Mouse (Mus musculus) embryonic fibroblast, embryonic 13.5 days (primary cell): ENCODE results near the gene Lamc2. TPM values are rescaled to one million over a fixed set of nuclear protein-coding genes. Genes with fewer than 3 reads are reported as not detected.
"Not testable (repeated sequence)": the region's sequence is repeated elsewhere in the genome, so short reads cannot be mapped to it uniquely, and the experiment has no call there.

Experiments used
- H3K27ac ChIP-seq: 2 replicates; pipeline ENCODE4 v1.5.1; 2012; ENCODE audit warnings: low read length, control low read depth, inconsistent platforms; ENCODE audit not compliant: insufficient read depth
- H3K4me1 ChIP-seq: 2 replicates; pipeline ENCODE4 v1.6.1; 2011; ENCODE audit warnings: low read length; ENCODE audit not compliant: control insufficient read depth, insufficient read depth
- H3K4me3 ChIP-seq: 2 replicates; pipeline ENCODE4 v1.5.1; 2011; ENCODE audit warnings: mild to moderate bottlenecking, control low read depth, low read length; ENCODE audit not compliant: insufficient read depth
- CTCF ChIP-seq: IDR thresholded peaks from 2 replicates; pipeline ENCODE4 v1.5.1; 2011; ENCODE audit warnings: mild to moderate bottlenecking, control low read depth, low read length, moderate library complexity, borderline replicate concordance; ENCODE audit not compliant: insufficient read depth
- POLR2A ChIP-seq: IDR thresholded peaks from 2 replicates; pipeline ENCODE4 v1.6.1; 2011; ENCODE audit warnings: low read depth, mild to moderate bottlenecking, control low read depth, low read length, moderate library complexity
- polyA plus RNA-seq: library from polyadenylated mRNA; stranded (reverse); fragments of >200 nt; gene quantifications from 2 replicates; pipeline ENCODE4 v1.2.4, GENCODE M21; 2011; ENCODE audit warnings: low read depth; ENCODE audit not compliant: missing spikeins, insufficient read length

The Lamc2 gene
- polyA plus RNA-seq, 1 experiment = 3.3 TPM

DNA sequence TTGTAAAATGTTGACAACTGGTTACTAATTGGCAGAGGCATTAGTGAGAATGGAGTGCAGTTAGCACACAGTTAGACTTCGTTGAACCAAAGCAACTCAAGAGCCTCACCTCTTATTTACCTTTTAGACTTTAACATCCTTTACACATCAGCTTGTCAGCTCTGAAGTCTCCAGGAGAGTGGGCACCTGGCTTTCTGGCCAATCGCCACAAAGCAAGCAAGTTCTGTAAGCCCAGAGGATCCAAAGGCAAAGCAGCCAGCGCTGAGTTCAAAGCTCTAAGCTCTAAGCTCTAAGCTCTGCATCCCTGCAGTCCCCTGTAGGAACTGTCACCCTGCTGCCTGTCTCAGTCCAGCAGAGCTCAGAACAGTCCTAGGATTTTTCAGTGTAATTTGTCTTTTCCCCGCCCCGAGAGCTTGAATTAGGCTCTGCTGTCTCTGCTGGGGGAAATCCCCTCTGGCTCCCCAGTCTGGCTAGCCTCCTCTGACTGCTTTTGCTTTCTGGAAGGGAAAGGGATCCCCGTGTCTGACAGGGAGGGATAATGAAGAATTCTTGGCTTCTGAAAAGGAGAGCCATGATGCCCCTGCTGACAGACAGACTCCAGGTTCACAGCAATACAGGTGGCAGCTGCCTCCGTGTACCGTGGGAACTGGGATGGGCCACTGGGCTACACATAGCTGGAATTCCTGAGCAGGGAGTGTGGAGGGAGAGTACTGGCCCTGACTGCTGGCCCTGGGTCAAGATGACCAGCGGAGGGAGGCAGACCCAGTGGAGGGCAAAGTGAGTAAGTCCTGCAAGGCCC, 94.6 kb downstream of the Lamc2 start:
- Histone ChIP-seq H3K4me3 (no peak overlapping the region), H3K27ac (peak overlapping the region; percentile 28), H3K4me1 (peaks cover 4% of the 10 kb centered on the region; the same call in 1 of the 2 replicates)
- TF ChIP-seq CTCF (no peak), POLR2A (no peak)

- H3K4me3 ChIP-seq = no peak overlapping the region
- peaks cover 4% of the 10 kb centered on the region; the same call in 1 of the 2 replicates for H3K4me1 ChIP-seq
- TF ChIP-seq CTCF (no peak), POLR2A (no peak)
- H3K27ac ChIP-seq = no peak overlapping the region
Measured at GRCm38 (mm10) chr1:153090807-153091206, 95.4 kb downstream of the Lamc2 start.

DNA sequence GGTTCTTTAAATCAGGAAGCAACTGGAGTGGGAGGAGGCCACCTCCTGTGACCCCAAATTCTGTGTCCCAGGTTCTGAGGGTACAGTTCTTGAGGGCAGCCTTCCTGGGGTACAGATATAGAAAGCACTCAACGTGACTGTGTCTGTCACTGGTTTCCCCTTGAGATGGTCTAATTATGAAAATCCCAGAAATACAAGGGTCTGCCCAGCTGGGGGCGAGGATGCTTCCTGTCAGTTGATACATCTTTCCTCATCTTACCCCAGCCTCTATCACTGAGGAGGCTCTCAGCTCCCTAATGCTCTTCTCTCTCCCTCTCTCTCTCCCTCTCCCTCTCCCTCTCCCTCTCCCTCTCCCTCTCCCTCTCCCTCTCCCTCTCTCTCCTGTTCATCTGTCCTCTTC, 96.2 kb downstream of the Lamc2 start:
- H3K4me3 ChIP-seq = no peak overlapping the region
- TF ChIP-seq CTCF (no peak), POLR2A (no peak)
- H3K27ac ChIP-seq = no peak overlapping the region
- peaks cover 4% of the 10 kb centered on the region; the same call in 1 of the 2 replicates for H3K4me1 ChIP-seq

DNA sequence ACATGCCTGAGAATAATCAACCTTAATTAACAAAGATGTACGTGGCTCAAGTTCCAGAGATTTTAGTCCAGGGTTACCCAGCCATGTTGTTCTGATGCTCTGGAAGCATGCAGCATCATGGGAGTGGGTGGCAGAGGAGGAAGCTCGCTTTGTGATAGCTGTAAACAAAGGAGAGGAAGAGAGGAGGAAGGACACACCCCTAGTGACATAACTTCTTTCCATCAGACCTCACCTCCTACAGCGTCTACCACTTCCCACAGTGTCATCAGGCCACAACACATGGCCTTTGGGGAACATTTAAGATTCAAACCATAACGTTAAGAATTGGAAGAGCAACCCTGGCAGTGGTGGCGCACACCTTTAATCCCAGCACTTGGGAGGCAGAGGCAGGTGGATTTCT, 98.5 kb downstream of the Lamc2 start:
- Histone ChIP-seq H3K27ac (no peak overlapping the region), H3K4me1 (peaks cover 4% of the 10 kb centered on the region; the same call in 1 of the 2 replicates), H3K4me3 (no peak overlapping the region)
- TF ChIP-seq POLR2A (no peak), CTCF (no peak)

- TF ChIP-seq CTCF (no peak), POLR2A (no peak)
- Histone ChIP-seq H3K27ac (no peak overlapping the region), H3K4me1 (no peaks in the 10 kb centered on the region), H3K4me3 (no peak overlapping the region)
Measured at GRCm38 (mm10) chr1:153085198-153085597, 101.0 kb downstream of the Lamc2 start.

DNA sequence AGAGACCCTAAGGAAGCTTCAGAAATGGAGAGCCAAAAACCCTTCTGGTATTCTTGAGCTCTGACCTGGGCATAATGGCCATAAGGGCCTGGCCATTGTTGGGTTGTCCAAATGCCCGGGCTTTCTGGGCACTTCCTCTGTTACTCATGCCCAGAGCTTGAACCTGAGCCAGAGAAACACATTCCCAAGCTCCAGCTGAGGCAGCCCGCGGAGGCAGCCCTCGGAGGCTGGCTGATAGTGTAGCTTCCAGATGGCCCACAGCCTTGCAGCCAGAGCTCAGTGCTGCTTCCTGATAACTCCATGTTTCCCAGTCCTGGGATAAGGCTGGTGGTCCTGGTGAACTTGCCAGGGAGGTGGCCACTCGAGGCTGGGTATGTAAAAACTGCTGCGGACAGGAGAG, 102.1 kb downstream of the Lamc2 start:
- Histone ChIP-seq H3K4me3 (no peak overlapping the region), H3K4me1 (no peaks in the 10 kb centered on the region), H3K27ac (no peak overlapping the region)
- TF ChIP-seq CTCF (no peak), POLR2A (no peak)

DNA sequence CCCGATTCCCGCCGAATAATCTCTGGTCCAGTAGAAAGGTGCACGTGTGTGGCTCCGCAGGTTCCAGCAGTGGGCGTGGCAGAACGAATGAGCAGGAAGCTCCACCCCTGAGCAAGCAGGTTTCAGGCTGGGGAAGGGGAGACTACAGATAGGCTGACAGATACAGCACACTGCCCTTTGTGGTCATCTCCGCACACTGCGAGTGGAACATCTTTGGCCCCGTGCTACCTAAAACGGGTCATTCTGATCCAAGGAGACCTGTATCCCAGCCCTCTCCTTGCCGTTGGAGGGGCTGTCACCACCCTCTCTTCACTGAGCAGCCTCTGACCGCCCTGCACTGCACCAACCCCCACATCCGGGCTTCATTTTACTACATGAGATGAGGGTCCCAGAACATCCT, 103.0 kb downstream of the Lamc2 start:
- H3K27ac ChIP-seq, H3K4me3 ChIP-seq, H3K4me1 ChIP-seq: not testable (repeated sequence)

- Histone ChIP-seq H3K4me3 (no peak overlapping the region), H3K4me1 (no peaks in the 10 kb centered on the region), H3K27ac (no peak overlapping the region)
- no peak for TF ChIP-seq POLR2A
- TF ChIP-seq CTCF = no peak
Measured at GRCm38 (mm10) chr1:153075955-153076354, 110.3 kb downstream of the Lamc2 start.

- H3K27ac ChIP-seq = no peak overlapping the region
- no peak overlapping the region for H3K4me3 ChIP-seq
- H3K4me1 ChIP-seq = no peaks in the 10 kb centered on the region
- TF ChIP-seq CTCF (no peak), POLR2A (no peak)
Measured at GRCm38 (mm10) chr1:153075087-153075736, 111.0 kb downstream of the Lamc2 start.

DNA sequence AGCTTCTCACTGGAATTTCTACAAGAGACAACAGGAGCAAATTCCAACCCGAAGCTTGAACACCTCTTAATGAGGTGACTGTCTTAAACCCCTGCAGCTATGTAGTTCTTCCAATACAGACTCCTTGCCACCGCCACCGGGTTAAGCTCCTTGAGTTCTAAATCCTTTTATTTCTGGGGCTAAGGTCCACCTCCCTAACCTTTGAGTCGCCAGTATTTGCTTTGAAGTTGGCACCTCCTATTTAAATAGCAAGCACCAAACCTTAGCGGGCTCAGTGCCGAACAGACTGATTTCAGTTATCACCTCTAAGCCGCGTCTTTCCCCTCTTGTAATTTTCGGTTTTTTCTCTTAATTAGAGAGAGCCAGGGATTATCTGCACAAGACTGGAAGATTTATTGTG, 112.8 kb downstream of the Lamc2 start:
- no peaks in the 10 kb centered on the region; the same call in 1 of the 2 replicates for H3K4me1 ChIP-seq
- no peak overlapping the region for H3K27ac ChIP-seq
- TF ChIP-seq CTCF (no peak), POLR2A (no peak)
- H3K4me3 ChIP-seq = no peak overlapping the region

Other genes starting within 250 kb of the Lamc2 start
- 26.7 and 30.4 TPM in 2 replicates for gene Nmnat2, start 231.5 kb downstream of the Lamc2 start, polyA plus RNA-seq
- gene Lamc1, start 146.3 kb upstream of the Lamc2 start, polyA plus RNA-seq = 164 and 190 TPM in 2 replicates
- not detected in 2 replicates for gene Shcbp1l, start 238.7 kb upstream of the Lamc2 start, polyA plus RNA-seq